Mouse (Mus musculus): ENCODE measurements around the gene Morn1.

The Morn1 gene

GRCm38 (mm10) chr4:155086108-155087024 lies at the start of gene Morn1, which contains the start of gene Rer1:
Morn1 (plus strand) TSS chr4:155086577.
Rer1 (minus strand) TSS chr4:155086382.
- peak; percentile 99 for DNase-seq (ENCODE audit: low read depth)

DNA sequence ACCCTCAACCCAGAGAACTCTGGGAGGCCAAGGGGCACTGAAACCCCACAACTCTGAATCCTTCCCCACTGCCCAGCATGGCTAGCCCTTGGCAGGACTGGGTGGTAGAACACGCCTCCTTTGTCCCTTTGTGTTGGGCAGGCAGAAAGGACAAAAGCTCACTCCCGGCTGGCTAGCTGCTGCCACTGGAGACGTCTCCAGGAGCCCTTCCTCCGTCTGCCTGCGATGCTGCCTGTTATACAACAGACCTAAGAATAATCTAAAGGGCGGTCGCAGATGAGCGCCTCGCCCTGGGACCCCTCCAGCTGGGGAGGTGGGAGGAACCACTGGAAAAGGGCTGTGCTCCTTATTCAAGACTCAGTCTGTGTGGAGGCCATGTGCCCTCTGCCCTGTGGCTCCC lies 46.2 kb upstream of the Morn1 start:
- DNase-seq (ENCODE audit: low read depth): no peak

DNA sequence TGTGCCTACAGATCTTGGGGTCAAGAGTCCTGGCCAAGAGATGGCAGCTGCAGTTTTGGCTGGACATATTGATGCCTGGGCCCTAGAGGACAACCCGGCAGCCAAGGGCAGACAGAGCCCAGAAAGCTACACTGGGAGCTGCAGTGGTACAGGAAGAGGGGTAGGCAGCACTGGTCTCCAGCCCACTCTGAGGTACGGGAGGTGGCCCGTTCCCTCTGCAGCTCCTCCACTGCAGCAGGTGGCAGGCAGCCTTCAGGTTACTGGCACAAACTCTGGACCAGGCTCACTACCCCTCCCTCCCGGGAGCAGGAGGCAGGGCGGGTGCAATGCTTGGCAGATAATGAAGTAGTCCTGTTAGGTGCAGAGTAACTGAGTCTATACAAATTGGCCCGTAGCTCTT lies 45.7 kb upstream of the Morn1 start:
- no peak for DNase-seq (ENCODE audit: low read depth)

DNA sequence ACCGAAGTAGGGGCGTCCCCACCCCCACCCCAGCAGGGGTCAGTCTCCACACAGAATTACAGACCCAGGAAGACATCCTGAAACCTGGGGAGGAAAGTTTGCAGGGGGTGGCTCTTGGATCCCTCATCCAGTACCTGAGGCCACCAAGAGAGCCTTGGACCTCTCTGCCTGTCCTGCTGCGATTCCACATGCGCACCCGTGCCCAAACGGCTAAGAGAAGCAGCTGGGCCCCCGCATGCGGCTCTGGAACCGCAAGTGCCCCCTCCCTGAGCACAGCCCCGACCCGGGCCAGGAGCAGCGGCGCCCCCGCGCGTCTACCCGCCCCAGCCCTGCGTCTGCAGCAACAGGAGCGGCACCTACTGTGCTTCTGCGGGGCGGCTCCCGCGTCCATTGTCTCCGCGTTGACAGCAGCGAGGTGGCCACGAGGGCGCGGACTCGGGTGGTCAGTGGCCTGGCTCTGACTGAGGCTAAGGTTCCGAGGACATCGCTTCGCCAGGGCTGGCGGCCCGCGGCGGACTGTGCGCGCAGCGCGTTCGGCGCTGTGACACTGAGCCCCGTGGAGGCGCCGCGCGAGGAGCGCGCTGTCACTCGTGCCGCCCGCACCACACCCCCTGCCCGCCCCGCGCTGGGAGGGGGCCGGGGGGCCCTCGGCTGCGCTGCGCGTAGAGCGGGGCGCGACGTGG lies 43.6 kb upstream of the Morn1 start:
- no peak for DNase-seq (ENCODE audit: low read depth)

DNA sequence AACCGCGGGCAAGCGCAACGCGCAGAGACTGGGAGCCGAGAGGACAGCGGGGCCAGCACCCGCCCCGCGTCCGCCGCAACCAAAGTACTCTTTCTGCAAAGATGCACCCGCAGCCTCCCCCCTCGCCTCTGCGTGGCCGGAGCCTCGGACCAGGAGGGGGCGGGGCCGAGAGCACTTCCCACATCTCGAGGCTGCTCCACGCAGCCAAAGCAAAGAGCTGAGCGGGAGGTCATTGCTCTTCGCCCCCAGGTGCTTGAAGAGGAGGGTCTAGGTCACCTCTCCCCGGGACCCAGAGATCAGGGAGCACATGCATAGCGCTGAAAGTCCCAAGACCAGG lies 43.1 kb upstream of the Morn1 start:
- DNase-seq (ENCODE audit: low read depth): no peak

DNA sequence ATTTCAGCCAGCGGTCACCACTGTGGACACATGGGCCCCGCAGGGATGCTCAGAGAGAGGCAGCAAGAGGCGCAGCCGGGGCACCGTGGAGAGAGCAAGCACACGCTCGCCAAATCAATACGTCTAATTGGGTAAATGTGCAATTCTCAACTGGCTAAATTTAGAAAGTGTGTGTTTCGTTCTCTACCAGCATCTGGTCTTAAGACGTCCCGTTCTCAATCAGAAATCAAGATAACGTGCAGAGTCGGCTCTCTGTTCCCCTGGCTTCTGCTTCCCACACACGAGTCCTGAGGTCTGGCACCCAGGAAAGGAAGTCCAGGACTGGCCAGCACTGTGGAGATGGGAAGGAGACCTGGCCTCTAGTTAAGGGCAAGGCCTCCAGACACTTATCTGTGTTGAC lies 39.7 kb upstream of the Morn1 start:
- no peak for DNase-seq (ENCODE audit: low read depth)

- DNase-seq (ENCODE audit: low read depth): no peak
Measured at GRCm38 (mm10) chr4:155050116-155050515, 36.3 kb upstream of the Morn1 start.

DNA sequence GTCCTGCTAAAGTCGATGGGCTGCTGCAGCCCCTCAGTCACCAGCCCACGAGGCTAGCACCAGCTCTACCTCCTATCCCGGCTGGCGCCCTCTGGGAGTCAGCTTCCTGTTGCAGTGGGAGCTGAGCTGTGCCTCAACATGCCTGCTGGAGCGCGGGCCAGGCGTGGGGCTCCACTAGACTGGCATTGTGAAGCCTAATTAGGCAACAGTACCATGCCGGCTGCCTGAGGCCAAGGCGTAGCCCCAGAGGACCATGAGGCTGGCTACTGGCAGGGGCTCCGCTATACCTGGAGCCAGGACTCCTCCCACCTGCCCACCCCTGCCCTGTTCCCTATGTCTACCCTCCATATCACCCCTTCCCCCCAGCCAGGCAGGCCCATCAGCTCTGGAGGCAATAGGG lies 29.7 kb upstream of the Morn1 start, which contains the start of gene Plch2:
TSS of gene Plch2 (minus strand) at position 61 of the 400 bp plus-strand sequence.
- DNase-seq (ENCODE audit: low read depth): no peak

DNA sequence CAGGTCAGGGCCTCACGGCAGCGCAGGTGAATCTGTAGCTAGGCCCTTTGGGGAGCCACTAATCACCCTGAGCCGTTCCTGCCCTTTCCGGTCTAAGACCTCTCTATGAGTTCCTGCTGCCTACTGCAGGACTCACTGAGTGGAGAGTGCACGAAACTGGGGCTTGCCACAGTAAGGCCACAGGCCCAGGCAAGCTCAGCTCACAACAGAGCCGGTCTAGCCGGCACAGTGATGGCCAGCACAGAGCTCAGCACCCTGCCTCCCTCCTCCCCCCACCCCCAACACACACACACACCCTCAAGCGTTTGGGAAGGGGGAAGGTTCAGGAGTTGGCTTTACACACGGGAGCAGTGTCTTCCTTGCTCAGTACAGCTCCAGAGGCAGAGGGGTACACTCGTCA lies 28.1 kb upstream of the Morn1 start:
- DNase-seq (ENCODE audit: low read depth): no peak

DNA sequence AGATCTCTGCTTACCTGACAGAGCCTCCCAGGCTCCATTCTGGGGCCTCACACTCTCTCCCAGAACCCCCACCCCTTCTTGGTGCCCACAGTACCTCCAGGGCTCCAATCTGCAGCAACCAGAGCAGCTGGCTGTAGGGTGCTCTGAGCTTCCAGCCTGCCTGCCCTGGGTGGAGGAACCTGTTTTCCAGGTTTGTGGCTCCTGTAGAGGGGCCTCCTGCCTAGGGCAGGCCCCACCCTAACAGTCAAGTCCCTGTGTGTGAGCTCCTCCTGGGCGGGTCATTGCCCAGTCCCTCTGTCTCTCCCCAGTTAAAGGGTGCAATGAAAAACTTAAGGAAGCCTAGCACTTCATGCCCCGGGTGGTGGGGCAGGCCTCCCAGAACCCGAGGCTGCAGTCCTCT lies 22.5 kb upstream of the Morn1 start:
- no peak for DNase-seq (ENCODE audit: low read depth)

GRCm38 (mm10) chr4:155064474-155064873 lies 21.9 kb upstream of the Morn1 start:
- DNase-seq (ENCODE audit: low read depth): no peak

DNA sequence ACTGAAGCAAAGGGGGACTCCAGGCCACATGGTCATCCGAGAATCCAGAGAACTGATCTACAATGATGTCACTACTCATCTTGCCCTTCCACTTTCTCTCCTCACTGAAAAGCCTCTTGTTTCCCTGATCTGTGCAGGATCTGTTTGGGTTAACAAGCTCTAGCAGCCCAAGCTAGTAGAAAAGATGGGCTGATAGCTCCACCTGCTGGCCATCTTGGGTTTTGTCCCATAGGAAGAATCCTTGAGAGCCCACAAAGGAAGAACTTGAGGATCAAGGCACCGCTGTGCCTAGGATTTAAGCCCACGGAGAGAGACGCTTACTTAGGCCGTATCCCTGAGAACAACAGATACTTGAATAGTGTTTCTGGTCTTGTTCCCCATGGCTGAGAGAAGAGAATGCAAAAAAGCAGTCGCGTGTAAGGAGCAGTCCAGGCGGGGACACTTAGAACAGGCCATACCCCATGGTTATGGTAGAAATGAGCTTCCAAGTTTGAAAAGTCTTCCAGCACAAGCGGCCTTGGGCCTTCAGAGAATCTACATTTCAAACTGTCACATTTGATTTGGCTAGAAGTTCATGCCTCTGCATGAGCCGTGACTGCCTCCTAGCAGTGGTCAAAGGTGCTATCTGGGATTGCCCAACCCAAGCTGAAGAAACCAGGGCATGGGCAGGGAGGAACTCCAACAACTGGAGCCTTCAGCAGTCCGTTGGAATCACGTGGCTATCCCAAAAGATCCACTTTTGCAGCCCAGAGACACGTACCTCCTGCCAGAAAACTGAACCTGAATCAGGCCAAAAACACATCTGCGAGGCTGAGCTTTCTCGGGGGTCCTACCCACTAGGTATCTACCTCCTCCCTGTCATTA lies 20.2 kb upstream of the Morn1 start:
- peak; percentile 93 for DNase-seq (ENCODE audit: low read depth)

- DNase-seq (ENCODE audit: low read depth): peak; percentile 98
Measured at GRCm38 (mm10) chr4:155066834-155067522, 19.4 kb upstream of the Morn1 start, which contains the start of gene Pex10. Pex10 (plus strand) TSS chr4:155067016.

DNA sequence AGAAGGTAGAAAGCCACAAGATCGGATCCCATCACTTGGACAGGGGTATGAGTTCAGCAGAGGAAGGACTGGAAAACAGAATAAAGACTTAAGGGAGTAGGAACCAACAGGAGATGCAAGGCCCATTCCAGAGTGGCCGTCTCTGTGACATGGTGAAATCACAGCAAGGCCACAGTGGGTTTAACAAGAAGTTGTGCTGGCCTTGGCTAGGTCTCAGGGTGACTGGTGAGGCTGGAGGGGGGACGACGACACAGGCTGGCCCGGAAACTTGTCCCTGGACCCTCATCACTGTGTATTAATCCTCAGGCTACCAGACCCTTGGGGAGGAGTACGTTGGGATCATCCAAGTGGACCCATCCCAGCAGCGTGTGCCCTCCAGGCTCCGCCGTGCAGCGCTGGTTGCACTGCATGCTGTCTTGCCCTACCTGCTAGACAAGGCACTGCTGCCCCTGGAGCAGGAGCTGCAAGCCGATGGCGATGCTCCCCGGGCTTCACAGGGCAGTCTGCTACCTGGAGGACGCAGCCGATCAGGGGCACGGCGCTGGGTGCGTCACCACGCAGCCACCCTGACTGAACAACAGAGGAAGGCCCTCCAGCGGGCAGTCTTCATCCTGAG lies 17.9 kb upstream of the Morn1 start:
- no peak for DNase-seq (ENCODE audit: low read depth)

DNA sequence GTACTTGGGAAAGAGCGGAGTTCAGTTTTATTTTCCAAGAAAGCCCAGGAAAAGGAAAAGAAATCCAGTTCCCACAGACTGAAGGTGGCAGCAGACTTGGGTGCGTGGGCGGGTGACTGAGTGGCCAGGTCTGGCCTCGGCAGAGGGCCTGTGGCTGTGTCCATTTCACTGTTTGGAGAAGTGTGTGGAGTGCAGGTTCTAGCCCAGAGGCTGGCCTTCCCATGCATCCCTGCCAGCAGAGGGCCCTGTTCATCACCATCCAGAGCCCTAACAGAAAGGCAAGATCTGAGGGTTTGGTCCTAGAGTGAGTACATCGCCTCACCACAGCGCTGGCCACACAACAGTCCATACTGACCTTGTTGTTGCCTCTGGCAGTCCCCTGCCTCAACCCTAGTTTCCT lies 17.2 kb upstream of the Morn1 start:
- peak; percentile 57 for DNase-seq (ENCODE audit: low read depth)

DNA sequence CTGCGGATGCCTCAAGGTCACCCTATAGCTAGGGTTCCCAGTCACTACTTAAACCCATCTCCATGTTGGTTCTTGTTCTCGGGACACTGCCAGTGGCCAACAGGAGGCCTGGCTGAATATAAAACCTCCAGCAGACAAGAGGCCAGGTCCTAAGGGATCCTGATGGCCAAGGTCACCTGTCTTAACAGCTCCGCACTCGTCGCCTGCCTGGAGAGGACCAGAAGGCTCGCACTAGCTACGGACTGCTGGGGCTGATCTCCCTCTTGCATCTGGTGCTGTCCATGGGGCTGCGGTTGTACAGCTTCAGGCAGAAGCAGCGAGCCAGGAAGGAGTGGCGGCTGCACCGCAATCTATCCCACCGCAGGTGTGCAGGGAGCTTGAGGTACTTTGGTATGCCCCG lies 16.2 kb upstream of the Morn1 start:
- DNase-seq (ENCODE audit: low read depth): no peak

DNA sequence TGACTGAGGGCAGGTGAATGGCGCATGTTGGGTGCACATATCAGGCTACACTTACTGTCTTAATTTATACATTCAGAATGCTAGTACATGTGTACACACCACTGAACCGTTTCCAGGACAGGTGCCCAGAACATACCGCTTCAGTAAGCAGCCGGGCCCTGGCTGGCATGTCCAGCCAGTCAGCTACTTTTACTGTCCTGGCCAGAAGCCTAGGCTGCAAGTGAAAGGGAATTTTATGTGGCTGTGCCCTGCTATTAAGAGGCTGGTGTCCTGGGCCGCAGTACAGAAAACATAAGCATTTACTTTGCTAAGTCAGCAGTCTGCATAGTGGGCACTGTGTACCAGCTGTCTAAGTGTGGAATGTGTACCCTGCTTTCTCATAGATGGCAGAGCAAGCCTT lies 15.5 kb upstream of the Morn1 start:
- DNase-seq (ENCODE audit: low read depth): no peak

DNA sequence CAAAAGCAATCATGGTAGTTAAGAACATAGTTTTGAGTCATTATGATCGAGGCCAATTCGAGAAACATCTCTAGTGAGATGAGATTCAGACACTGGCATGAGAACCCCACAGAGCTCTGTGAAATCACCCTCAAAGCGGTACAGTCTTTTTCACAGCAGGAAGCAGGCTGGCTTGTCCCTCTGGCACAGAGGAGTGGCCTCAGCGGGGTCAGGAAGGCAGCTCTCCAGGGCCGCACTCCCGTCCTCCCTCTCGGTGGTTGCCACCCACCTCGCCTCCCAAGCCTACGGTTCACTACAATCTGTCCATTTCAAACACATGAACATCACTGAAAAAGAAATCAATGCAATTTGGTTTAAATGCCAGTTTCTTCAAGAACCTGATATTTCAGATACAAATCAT lies 12.0 kb upstream of the Morn1 start:
- DNase-seq (ENCODE audit: low read depth): no peak

- DNase-seq (ENCODE audit: low read depth): no peak
Measured at GRCm38 (mm10) chr4:155075137-155075536, 11.2 kb upstream of the Morn1 start.

DNA sequence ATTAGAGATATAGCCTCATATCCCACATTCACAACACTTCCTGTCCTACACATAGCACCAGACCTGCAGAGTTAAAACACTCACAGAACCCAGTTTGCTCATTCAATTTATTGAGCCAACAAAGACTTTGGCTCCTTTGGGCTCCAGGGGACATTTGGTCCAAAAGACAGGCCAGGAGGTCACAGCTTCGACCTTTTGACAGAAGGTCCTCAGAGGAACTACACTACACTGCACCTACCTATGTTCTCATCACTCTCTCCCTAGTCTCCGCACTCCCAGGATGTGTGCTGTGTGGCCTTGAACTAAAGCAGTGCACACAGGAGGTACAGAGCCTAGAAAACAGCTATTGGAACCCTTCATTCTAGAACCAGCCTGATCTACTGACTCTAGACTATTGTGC lies 10.6 kb upstream of the Morn1 start:
- no peak for DNase-seq (ENCODE audit: low read depth)

GRCm38 (mm10) chr4:155076677-155077076 lies 9.7 kb upstream of the Morn1 start:
- DNase-seq (ENCODE audit: low read depth): no peak
